Mouse (Mus musculus): Measurements from ENCODE around the gene Cacna2d1.

DNA sequence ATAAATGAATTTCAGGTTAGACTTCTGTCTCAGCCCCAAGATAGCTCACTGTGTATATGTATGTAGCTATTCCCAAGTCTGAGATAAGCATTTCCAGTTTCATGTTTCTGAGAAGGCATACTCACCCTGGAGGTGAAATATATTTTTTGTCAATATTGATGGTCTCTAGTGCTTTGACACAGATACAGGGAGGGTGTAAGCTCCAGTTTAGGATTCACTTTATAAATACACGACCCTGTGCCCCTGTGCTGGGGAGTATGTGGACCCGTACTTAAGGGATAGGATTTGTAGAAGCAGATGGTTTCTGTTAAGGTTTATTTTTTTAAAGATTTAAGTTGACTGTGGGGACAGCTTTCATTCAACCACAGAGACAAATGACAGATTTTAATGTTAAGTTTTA lies 79.2 kb downstream of the Cacna2d1 start:
- TF ChIP-seq CTCF (IDR thresholded peaks at IDR 0.05; ENCODE audit: borderline replicate concordance, control insufficient read depth, extremely low read depth, insufficient read depth, low read length, poor library complexity) (no peak), POLR2A (IDR thresholded peaks at IDR 0.05; ENCODE audit: control insufficient read depth, extremely low read depth, insufficient read depth, low read length, poor library complexity) (no peak)

Measured in thymus, adult 2 months (tissue).